Mouse (Mus musculus): ENCODE results near the gene Krt6a. TPM values are rescaled to one million over a fixed set of nuclear protein-coding genes. Genes with fewer than 3 reads are reported as not detected.

Gene Krt6a
- polyA plus RNA-seq (2012; rRNA removed), result 0.22 and 0.31 TPM in 2 replicates

GRCm38 (mm10) chr15:101694207-101694606, at the start of gene Krt6a:
TSS of gene Krt6a (minus strand) at chr15:101694307.

GRCm38 (mm10) chr15:101742711-101743110, 48.6 kb upstream of the Krt6a start, which contains the start of gene Krt71:
TSS of gene Krt71 (minus strand) at chr15:101743109.

GRCm38 (mm10) chr15:101712720-101713119, 18.6 kb upstream of the Krt6a start, which contains the start of gene Krt5:
TSS of gene Krt5 (minus strand) at chr15:101712898.

GRCm38 (mm10) chr15:101680187-101680586, 13.9 kb downstream of the Krt6a start, which contains the start of gene Krt6b:
TSS of gene Krt6b (minus strand) at chr15:101680287.

GRCm38 (mm10) chr15:101647280-101647679, 46.8 kb downstream of the Krt6a start, which contains the start of gene Gm5478:
TSS of gene Gm5478 (minus strand) at chr15:101647380.

Other genes starting within 250 kb of the Krt6a start
- gene Krt88, start 246.6 kb downstream of the Krt6a start, polyA plus RNA-seq (2012; rRNA removed), result 0.22 TPM in 1 of 2 replicates, not detected in the other
- gene Krt81, start 230.6 kb downstream of the Krt6a start, polyA plus RNA-seq (2012; rRNA removed), result not detected in 2 replicates
- gene Krt86, start 220.8 kb downstream of the Krt6a start, polyA plus RNA-seq (2012; rRNA removed), result 0.09 and 0.10 TPM in 2 replicates
- 1.6 and 3.0 TPM in 2 replicates for gene Krt83, start 202.8 kb downstream of the Krt6a start, polyA plus RNA-seq (2012; rRNA removed)
- 0.34 TPM in 1 of 2 replicates, not detected in the other for gene Gm49425, start 177.0 kb downstream of the Krt6a start, polyA plus RNA-seq (2012; rRNA removed)
- gene Krt84, start 161.5 kb downstream of the Krt6a start, polyA plus RNA-seq (2012; rRNA removed), result 1.5 and 2.3 TPM in 2 replicates
- not detected in 2 replicates for gene Krt82, start 143.6 kb downstream of the Krt6a start, polyA plus RNA-seq (2012; rRNA removed)
- 0.17 and 0.46 TPM in 2 replicates for gene Krt90, start 131.4 kb downstream of the Krt6a start, polyA plus RNA-seq (2012; rRNA removed)
- gene Krt75, start 120.4 kb downstream of the Krt6a start, polyA plus RNA-seq (2012; rRNA removed), result 0.10 and 0.25 TPM in 2 replicates
- not detected in 2 replicates for gene Gm5414, start 66.1 kb downstream of the Krt6a start, polyA plus RNA-seq (2012; rRNA removed)
- not detected in 2 replicates for gene Gm5478, start 46.9 kb downstream of the Krt6a start, polyA plus RNA-seq (2012; rRNA removed)
- 0.06 and 1.4 TPM in 2 replicates for gene Krt6b, start 14.0 kb downstream of the Krt6a start, polyA plus RNA-seq (2012; rRNA removed)
- gene Krt5, start 18.6 kb upstream of the Krt6a start, polyA plus RNA-seq (2012; rRNA removed), result 0.10 and 0.13 TPM in 2 replicates
- 0.07 TPM in 1 of 2 replicates, not detected in the other for gene Krt71, start 48.8 kb upstream of the Krt6a start, polyA plus RNA-seq (2012; rRNA removed)
- not detected in 2 replicates for gene Krt72, start 92.2 kb upstream of the Krt6a start, polyA plus RNA-seq (2012; rRNA removed)
- 0.28 and 0.74 TPM in 2 replicates for gene Krt73, start 108.0 kb upstream of the Krt6a start, polyA plus RNA-seq (2012; rRNA removed)
- not detected in 2 replicates for gene Krt2, start 123.9 kb upstream of the Krt6a start, polyA plus RNA-seq (2012; rRNA removed)
- gene Krt1, start 156.5 kb upstream of the Krt6a start, polyA plus RNA-seq (2012; rRNA removed), result 1.9 and 2.8 TPM in 2 replicates
- gene Krt77, start 175.4 kb upstream of the Krt6a start, polyA plus RNA-seq (2012; rRNA removed), result not detected in 2 replicates
- gene Krt76, start 198.6 kb upstream of the Krt6a start, polyA plus RNA-seq (2012; rRNA removed), result 0.10 and 0.13 TPM in 2 replicates
- gene Krt4, start 230.4 kb upstream of the Krt6a start, polyA plus RNA-seq (2012; rRNA removed), result 0.17 and 0.18 TPM in 2 replicates
- 5.7 and 6.6 TPM in 2 replicates for gene Krt79, start 246.0 kb upstream of the Krt6a start, polyA plus RNA-seq (2012; rRNA removed)

Data from ovary, adult 2 months (tissue).